Mouse (Mus musculus) yolk sac, embryonic 10.5 days (tissue): ENCODE measurements around the gene Gtf2h2.
"Not testable (repeated sequence)": the region's sequence is repeated elsewhere in the genome, so short reads cannot be mapped to it uniquely, and the experiment has no call there.

ENCODE experiments used
- DNase-seq: peaks from one replicate; pipeline ENCODE4 v3.0.0-alpha.2; 2017; ENCODE audit warnings: low spot score

Gtf2h2 gene

DNA sequence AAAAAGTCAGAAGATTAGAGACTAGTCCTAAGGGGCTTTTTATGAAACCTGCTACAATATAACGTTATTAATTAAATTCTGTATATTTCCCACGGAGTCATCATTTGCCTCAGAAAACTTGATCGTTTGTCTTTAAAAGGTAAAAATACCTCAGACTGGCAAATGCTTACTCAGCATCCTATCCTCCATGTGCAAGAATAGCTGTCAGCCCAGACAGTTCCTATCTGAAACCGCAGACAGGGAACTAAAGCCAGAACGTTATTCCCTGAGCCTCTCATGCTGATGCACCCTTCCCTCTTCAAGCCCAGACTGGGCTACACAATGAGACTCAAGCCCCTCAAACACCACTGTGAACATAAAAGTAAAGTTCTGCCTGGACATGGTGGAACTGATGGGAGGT is 2.0 kb downstream of the Gtf2h2 start:
- no peak for DNase-seq

DNA sequence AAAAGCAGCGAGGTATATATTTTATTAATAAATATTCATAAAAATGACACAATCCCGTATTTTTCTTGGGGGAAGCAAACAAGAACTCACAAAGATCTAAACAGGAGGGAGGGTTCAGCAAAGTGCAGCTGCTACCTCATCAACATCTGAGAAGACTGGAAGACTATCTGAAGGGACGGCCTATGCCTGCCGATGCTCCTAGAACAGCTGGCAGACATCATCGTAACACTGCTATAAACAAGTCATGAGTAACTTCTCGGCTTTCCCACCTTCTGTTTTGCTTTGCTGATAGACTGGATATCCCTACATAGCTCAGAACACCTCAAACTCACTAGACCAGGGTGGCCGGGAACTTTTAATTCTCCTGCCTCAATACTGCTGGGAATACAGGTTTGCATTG is 8.8 kb downstream of the Gtf2h2 start:
- no peak for DNase-seq

DNA sequence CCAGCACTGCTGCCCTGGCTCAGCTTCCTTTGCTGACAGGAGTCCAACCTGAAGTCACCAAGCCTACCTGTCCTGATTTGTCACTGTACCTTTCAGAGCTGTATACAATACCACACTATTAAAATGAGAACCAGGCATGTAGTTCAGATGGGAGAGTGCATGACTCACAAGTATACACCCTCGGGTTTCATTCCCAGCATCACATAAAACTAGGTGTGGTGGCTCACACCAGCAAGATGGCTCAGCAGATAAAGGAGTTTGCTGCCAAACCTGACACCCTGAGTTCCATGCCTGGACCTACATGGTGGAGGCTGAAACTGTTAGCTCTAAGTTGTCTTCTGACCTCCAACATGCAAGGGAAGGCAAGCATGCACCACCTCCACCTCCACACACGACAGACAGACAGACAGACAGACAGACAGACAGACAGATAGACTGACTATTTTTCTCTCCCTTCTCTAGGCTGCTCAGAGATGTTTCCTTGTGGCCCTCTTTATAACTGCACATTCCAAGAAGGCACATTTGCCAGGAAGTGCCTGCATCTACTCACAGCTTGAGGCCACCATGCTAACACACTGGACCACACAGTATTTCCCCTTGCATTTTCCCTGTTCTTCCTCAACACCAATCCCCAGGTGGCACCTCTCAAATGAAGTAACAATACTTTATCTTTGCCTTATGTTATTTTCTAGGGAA is 28.7 kb downstream of the Gtf2h2 start:
- DNase-seq = no peak

DNA sequence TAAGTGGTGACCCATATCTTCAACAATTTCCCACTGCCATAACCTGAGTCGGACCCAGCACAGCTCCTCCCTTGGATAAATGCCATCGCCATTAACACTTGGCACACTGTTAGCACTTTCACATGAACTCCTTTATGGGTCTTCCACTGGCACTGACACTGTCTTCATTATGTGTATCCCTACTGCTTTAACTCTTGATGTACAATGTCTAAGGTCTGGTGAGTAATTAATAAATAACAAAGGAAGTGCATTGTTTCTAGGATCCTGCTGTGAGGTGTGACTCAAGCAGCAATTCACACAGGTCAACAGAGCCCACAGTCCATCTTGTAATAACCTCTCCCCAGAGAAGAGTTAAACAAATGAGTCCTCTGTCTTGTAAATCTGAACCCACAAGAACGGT is 31.0 kb downstream of the Gtf2h2 start:
- DNase-seq = no peak

DNA sequence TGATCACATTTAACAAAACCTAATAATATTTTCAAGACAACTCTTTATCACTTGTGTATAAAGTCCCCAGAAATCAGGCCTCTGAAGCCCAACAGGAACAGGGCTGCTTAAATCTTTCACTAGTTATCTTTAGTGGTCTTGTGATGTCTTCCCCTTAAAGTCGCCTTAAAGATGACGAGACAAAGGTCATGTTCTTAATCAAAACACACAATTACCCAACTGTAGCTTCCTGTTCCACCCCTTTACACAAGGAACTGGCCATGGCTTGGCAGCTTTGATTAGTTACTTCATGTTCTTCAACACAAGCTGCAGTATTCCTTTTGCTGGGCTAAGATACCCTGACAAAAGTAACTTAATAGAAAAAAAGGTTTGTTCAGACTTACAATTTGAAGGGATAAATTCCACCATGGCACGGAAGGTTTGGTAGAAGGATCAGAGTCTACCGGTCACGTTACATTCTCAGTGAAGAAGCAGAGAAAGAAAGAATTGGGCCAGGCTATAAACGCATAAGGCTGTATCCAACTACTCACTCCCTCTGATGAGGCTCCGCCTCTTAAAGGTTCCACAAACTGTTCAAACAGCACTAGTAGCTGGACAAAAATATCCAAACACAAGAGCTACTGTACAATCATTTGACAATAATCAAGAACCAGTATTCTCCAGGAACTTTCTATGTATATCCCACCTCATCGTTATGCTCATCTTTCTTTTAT is 39.8 kb downstream of the Gtf2h2 start, which contains the start of gene Naip1:
Gene Naip1, minus strand, starts transcription at position 455 of the 713 bp plus-strand sequence.
- DNase-seq = not testable (repeated sequence)

DNA sequence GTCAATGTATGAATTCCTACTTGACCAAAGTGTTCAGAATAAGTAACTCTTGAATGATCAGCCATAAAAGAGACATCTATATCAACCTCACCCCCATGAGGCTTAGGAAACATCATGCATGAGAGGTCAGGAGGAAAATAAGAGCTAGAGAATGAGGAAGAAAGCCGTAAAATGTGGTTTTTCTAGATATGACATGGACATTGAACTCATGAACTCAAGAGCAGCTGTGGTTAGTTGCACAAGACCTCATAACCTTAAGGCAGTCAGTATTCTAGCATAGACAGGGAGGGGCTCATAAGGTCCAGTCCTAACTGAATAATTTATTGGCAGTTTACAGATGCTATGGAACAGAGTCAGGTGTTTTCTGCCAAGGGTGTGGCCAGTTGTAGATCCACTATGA is 42.9 kb downstream of the Gtf2h2 start:
- no peak for DNase-seq

DNA sequence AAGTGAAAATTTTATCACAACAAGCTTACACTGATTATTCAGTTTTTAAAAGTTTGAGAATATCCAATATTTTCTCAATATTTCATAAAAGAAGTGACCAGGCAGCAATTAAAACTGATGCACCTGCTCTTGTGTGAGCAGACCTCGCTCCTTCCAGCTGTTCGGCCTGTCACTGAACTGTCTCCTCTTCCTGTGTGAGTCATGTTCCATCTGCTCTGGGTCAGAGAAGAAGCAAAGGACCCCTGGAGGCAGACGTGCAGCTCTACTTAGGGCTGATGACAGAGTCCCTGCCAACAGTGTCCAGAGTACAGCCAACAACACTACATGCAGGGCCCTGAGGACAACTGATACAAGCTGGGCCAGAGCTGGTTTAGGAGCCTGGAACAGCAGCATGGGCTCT is 52.3 kb downstream of the Gtf2h2 start:
- DNase-seq = no peak

DNA sequence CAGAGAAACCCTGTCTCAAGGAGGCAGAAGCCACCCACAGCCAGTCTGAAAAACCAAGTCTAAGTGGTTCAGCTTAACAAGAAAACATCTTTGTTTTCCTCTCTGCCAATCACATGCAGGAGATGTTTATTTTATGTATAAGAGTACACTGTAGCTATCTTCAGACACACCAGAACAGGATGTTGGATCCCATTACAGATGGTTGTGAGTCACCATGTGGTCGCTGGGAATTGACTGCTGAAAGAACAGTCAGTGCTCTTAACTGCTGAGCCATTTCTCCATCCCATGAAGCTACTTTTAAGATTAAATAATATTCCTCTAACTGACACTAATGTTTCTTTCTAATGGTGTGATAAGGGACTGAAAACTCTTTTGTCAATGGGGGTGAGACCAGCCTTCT is 53.7 kb downstream of the Gtf2h2 start:
- no peak for DNase-seq

DNA sequence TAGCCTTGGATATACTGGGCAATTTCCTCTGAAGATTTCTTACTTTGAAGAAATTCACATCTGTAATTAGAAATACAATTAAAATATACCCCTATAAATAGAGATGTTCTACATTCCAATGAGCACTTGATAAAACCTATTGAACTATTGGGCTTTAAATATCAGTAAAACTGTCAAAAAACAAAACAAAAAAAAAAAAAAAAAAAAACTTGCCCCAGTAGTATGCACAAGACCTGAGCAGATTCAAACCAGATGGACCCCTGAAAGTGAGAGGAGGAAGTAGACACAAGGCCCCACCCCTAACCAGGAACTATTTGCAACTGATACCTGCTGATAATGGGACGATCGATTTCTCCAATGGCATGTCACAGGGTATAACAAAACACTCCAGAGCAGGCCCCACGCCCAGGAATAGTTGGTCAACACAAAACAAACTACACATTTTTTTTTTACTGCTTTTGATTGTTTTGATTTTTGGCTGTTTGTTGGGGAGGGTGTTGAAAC is 55.0 kb downstream of the Gtf2h2 start:
- no peak for DNase-seq

DNA sequence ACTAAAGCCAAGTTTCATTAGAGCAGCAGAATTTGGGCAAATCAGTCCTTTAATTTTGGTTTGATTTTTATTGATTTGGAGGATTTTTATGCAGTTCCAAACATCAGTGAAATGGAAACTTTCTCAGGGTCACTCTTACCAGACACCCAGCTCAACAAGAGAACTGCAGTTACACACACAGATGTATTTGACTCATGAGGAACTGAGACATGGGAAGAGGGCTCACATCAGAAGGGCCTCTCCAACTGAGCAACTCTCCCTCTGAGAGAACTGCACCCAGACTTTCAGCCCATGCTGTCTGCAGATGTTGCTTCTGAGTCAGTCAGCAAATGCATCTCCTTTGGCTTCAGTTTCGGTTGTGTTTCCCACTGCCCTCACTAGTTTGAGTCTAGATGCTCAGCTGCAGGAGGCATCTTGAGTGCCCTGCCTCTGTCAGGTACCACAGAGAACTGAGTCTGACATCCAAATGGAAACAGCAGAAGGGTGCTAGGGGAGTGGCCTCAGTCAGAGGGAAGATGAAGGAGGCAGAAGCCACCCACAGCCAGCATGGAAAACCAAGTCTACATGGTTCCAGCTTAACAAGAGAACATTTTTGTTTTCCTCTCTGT is 55.7 kb downstream of the Gtf2h2 start:
- DNase-seq = not testable (repeated sequence)

DNA sequence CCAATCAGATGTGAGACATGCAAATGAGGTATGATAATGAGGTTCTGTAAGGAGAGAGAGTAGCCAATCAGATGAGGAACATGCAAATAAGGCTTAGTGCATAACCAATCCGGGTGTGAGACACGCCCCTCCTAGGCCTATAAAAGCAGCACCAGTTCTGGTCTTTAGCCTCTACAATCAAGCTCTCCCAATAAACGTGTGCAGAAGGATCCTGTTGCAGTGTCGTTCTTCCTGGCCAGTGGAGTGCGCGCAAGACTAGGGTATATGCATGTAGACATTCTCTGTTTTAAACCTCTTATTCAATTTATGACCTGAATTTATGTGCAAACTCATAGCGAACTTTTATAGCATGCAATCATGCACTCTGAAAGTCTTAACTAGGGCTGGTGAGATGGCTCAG is 72.4 kb downstream of the Gtf2h2 start:
- not testable (repeated sequence) for DNase-seq

DNA sequence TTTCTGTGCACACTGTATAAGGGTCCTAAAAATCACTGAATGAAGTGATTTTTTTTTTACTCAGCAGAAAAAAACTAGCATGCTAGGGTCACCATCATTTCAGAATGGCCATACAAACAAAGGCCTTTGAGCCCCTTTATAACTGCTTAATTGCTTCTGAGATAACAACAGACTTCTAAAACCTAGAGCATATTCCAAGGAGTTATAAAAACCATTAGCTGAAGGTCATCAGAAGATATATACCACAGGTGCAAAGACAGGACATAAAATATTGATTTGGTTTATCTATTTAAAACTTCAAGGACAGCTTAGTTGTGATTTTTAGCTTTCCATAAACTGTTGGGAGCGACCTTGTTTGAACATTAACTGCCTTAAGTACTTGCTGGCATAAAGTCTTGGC is 78.0 kb downstream of the Gtf2h2 start:
- no peak for DNase-seq
